Mouse (Mus musculus) adrenal gland, postnatal 36 days (tissue): Measurements from ENCODE around the gene Snx6. TPM values are rescaled to one million over a fixed set of nuclear protein-coding genes. Genes with fewer than 3 reads are reported as not detected.
"Not testable (repeated sequence)": the region's sequence is repeated elsewhere in the genome, so short reads cannot be mapped to it uniquely, and the experiment has no call there.

Experiments used
- DNase-seq, 2 experiments: peaks; one replicate each; pipeline ENCODE4 v3.0.0; 2021; ENCODE audit warnings: mixed read lengths in 1 of 2
- total RNA-seq, 2 experiments: library from RNA; stranded (reverse); gene quantifications; 2 replicates each; pipeline ENCODE4 v1.2.3; 2021

Gene Snx6
- total RNA-seq, 2 experiments from 2014 or later = 62.8 to 67.5 TPM

DNA sequence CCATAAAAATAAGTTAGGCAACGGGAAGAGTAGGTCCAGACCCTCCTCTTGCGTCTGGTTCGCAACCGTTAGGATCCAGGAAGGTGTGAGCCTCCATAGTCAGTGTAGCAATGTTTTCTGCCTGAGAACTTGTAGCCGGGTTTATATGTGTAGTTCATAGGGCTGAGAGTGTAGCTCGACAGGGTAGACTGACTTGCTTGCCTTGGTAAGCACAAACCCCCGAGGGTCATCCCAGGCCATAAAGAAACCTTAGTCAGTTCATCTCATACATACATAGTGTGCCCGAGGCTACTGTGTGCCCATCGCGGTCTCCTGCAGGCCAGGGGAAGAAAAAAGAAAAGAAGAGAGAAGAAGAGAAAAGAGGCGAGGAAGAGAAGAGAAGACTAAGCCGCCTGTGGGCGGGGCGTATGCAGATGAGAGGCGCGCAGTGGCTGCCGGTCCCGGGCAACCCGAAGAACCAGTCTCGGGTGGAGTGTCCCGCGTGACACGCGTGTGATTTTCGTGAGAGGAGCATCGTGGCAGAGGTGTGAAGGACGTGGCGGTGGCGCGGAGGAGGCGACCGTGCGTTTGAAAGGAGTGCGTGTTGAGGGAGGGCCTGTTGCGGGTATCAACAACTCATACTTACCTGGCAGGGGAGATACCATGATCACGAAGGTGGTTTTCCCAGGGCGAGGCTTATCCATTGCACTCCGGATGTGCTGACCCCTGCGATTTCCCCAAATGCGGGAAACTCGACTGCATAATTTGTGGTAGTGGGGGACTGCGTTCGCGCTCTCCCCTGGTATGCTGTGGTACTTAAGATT is 85.6 kb downstream of the Snx6 start:
- DNase-seq = not testable (repeated sequence)

DNA sequence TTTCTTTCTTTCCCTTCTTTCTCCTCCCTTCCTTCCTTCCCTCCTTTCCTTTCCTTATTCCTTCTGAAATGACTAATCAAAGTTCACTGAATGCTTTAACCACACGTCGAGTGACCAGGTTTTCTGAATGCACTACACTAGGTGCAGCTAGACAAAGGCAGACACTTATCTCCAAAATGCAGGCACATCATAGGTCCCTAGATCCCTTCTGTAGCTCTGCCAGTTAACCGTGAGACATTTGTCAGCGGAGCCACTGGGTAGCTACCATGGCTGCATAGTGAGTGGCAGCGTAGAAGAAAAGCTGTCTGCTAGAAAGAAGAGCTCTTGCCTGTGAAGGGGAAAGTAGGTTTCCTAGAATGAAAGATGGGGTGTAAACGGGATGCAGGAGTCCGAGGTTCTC is 96.1 kb downstream of the Snx6 start:
- no peak for DNase-seq

DNA sequence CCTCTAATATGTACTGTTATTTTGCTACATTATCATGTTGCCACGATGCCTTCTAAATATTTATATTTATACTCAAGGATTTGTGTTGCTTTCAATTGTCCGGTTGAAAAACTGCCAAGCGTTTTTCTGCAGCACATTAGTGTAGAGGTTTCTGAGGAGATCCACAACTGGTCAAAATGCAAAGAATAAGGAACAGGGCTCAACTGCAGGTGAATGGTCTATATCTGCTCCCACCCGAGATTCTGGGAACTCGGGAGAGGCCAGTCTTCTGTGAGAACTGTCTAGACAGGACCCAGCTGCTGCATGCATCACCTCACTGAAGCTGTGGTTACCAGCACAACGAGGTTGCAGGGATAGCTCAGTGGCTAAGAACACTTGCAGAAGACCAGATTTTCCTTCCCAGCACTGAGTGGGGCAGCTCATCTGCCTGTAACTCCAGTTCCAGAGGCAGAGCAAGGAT is 97.7 kb downstream of the Snx6 start:
- no peak for DNase-seq

DNA sequence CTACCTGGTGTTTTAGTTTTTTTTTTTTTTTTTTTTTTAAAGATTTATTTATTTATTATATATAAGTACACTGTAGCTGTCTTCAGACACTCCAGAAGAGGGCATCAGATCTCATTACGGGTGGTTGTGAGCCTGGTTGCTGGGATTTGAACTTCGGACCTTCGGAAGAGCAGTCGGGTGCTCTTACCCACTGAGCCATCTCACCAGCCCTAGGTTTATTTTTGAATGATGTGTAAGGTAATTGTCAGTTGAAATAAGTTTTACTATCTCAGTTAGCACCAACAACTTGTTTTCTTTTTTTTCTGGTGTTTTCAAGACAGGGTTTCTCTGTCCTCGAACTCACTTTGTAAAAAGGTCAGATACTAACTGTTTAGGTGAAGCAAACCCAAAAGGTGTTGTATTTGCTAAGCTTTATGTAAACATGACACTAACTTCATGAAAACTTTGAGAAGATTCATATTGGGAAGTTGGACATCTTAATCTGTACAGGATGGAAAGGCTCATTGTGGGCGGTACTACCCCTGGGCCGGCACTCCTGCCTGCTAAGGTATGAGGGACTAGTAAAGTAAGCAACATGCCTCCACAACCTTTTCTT is 98.4 kb downstream of the Snx6 start:
- DNase-seq = no peak

Other genes starting within 250 kb of the Snx6 start
- gene Sptssa, start 139.1 kb downstream of the Snx6 start, total RNA-seq = 100 to 1,000 TPM in 1 of 2 experiments, 10 to 100 TPM in 1; 77.3 to 110 TPM
- 10 to 100 TPM; 40.6 to 42.5 TPM for gene Eapp, start 99.8 kb downstream of the Snx6 start, total RNA-seq
- 100 to 1,000 TPM; 121 to 150 TPM for gene Cfl2, start 67.2 kb upstream of the Snx6 start, total RNA-seq
- not detected for gene Gm20403, start 190.8 kb upstream of the Snx6 start, total RNA-seq
- 10 to 100 TPM; 19.7 to 35.8 TPM for gene Baz1a, start 218.6 kb upstream of the Snx6 start, total RNA-seq